Mouse (Mus musculus): Measurements from ENCODE around the gene Stk24.

- TF ChIP-seq CTCF (conservative IDR thresholded peaks at IDR 0.05; ENCODE audit: low read length) (no peak), POU5F1 (IDR thresholded peaks at IDR 0.05; ENCODE audit: borderline replicate concordance, low read length) (no peak)
These were observed 25.3 kb upstream of the Stk24 start for GRCm38 (mm10) chr14:121405120-121405519.
